Mouse (Mus musculus): ENCODE data around the gene Podnl1.

Gene Podnl1

DNA sequence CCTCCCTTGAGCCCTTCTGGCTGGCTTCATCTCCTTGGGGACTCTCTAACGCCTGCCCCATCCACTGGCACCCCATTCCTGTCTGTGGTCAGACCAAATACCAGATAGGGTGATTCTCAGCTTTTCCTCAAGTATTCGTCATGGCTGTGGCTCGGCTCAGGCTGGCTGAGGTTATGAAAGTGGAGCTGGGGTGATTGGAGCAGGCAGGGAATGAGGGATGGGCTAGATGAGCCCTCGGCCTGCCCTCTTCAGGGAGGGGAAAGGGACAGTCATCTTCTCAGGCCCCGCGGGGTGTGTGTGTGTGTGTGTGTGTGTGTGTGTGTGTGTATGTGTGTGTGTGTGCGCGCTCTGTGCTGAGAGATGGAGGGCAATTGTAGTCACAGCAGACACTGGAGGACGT lies at the start of gene Podnl1:
Gene Podnl1, plus strand, starts transcription at position 334 of the 400 bp plus-strand sequence.
- DNase-seq = no peak

DNA sequence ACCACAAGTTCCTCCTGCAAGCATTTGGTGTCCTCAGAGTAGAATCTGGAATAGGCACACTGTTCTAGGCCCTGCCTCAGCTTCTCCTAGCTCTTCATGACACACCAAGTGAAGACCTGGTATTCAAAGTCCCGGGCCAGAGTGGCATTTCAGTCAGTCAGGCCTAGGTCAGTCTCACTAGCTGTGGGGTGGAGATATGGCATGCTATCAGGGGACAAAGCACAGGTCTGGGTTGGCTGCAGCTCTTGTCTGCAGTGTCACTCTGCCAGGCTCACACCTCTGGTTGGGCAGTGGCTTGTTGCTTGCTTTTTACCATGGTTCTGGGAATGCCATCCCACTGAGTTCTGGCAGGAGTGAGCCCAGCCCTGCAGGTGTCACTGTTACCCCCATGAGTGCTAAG lies 49.4 kb upstream of the Podnl1 start:
- no peak for DNase-seq

DNA sequence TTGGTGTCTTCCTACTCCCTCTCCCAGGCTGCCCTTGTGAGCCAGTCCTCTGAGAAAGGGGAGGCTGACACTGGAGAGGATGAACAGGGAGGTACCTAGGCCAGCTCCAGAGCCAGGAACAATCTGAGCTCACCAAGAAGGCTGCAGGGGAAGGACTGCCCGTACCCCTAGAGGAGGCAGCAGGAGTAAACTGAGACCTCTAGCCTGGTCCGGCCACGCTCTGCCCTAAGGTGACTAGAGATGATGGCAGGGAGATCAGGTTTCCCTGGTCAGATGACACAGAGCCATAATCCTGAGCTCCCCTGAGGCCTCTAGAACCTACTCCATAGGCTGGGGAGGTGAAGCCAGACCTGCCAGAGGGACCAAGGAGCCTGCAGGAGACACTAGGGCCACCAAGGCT lies 48.9 kb upstream of the Podnl1 start:
- DNase-seq = no peak

DNA sequence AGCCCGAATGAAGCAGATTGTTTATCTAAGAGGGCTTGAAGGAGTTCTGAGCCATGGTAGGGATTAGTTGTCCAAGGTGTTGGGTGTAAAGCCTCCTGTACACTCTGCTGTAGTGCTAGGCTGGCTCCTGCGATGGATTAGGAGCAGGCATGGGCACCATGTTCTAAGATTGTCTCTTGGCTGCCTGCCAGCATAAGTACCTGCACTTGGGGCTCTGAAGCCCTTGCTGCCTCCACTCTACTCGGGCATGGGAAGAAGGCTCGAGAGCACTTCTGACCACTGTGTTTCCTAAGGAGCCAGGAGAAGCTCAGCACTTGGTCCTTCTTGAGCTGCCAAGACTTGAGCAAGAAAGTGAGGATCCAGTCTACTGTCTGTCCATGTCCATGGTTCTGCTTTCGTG lies 46.6 kb upstream of the Podnl1 start:
- DNase-seq = no peak

DNA sequence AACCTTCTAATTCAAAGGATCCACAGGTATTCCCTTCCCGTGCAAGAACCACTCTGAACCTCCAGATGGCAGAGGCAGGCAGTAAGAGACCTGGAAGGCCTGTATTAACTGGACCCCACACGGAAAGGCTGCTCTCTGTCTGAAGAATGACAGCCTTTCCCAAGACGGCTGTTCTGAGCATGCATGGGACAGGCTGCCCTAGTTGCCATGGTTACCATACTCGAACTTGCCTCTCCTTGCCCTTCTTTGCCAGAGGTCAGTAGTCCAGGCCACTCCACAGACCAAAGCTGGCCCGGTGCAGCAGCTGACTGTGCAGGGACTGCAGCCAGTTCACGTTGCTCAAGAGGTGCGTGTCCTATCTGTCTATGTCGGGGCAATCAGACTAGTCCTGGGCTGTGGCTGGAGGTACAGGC lies 42.0 kb upstream of the Podnl1 start:
- DNase-seq = no peak

DNA sequence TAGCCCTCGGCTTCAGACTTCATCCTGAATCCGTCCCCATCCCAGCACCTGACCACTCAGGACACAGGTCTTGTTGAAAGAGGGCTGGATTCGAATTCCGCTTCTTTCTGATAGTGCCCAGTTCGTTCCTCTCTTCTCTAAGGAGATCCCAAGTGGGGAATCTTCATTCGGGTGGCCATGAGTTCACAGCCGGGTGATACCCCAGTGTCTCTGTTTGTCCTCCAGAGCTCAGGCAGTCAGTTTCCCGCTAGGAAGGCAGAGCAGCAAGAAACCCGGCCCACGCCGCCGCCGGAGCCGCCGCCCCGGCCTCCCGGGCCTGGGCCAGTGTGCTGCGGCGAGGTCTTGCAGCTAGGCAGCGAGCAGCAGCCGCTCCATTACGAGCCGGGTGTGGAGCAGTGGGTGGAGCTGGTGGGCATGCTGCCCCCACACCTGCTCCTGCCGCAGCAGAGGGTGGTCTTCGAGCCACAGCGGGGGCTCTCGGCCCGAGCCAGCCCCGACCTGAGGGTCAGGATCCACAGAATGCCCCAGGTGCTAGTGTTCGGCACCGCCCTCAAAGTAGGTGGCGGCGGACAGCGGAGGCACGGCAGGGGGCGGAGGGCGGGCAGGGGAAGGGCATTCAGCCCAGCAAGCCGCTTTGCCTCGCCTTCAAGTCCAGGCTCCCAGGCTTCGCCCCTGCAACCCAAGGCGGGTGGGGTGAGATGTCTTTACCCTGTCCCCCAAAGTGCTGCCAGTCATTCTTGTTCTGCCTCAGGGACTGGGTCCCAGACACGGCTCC lies 41.3 kb upstream of the Podnl1 start:
- DNase-seq = no peak

DNA sequence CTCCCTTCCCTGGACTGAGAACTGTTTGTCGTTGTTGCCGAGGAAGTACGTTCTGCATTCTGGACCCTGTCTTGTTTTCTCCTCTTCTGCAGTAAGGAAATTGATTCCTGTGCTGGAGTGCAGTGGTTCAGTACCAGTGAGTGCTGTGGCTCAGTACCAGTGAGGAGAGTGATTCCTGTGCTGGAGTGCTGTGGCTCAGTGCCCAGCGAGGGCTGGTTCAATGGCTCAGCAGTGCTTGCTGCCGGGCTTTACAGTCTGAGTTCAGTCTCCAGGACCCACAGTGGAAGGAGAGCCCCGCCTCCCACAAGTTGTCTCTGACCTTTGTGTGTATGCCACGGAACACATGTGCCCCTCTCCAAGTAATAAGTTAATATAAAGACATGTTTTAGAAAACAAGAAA lies 38.6 kb upstream of the Podnl1 start:
- no peak for DNase-seq

DNA sequence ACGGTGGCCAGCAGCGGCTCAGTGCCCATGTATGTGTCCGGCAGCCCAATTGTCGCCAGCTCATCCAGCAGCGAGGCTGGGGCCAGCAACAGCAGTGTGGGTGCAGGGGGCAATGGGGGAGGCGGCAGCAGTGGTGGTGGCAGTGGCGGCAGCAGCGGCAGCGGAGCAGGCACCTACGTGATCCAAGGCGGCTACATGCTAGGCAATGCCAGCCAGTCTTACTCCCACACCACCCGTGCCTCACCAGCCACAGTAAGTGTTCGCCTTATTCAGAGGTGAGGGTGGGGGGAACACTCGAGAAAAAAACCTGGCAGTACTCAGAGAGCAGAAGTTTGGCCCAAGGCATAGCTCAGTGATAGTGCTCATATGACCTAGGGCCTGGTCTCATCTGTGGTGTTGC lies 38.0 kb upstream of the Podnl1 start:
- no peak for DNase-seq

DNA sequence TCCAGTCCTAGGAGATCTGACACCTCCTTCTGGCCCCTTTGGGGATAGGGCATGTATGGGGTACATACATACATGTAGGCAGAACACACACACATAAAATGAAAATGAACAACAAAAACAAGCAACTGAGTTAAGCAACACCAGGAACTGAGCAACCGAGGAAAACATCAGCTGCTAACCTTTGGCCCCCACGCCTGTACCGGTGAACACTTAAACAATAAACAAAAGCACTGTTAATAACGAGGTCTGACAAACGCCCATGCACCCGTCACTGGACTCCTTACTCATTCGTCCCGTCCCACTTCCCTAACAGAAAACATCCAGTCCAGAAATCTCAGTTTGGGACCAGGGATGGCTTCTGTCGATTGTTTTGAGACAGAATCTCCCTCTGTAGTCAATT lies 36.5 kb upstream of the Podnl1 start:
- no peak for DNase-seq

DNA sequence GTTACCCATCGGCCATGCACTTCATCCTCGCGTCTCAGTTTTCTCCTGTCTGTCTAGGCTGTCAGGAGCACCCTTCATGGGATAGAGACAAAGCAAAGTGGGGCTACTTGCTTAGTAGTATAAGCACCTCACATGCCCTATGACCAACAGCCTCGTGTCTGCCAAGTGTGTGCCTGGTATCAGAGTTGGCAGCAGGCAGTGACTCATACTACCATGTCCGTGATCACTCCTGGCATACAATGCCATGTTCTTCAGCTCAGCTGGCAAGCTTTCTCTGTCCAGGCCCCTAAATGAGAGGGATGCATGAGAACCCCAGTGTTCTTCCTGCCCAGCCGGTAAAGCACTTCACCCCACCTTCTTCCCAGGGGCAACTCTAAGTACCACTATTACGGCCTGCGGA lies 35.2 kb upstream of the Podnl1 start:
- no peak for DNase-seq

DNA sequence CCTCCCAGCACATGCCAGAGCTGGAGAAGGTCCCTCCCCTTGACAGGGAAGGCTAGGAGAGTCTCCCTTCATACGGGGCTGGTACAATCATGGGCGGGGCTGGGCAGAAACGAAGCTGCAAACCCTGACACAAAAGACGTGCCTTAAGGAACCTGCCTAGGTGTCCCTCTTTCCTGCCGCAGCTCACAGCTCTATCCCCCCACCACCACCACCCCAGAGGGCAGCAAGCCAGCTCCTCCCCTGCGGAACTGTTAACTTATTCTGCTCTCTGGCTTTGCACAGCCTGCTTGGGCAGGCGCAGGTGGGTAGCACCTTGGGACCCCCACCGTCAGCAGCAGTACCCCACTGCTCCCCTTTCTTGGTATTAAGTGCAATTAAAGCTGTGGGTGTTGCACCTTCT lies 29.7 kb upstream of the Podnl1 start:
- DNase-seq = no peak

DNA sequence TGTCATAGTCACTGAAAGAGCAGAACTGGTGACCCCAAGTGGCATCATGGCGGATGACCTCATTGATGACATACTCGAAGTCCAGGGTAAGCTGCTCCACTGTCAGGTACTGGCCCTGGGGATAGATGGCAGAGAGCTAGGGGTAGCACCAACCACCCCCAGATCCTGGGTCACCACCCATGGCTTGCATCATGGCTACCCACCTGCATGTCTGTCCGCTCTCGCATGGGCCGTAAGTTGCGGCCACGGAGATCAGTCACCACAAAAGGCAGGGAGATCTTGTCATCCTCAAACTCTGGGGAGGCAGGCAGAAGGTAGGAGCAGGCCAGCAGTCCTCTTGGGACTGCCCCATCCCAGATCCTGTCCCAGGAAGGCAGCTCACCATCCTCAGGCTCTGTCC lies 27.4 kb upstream of the Podnl1 start:
- DNase-seq = no peak

DNA sequence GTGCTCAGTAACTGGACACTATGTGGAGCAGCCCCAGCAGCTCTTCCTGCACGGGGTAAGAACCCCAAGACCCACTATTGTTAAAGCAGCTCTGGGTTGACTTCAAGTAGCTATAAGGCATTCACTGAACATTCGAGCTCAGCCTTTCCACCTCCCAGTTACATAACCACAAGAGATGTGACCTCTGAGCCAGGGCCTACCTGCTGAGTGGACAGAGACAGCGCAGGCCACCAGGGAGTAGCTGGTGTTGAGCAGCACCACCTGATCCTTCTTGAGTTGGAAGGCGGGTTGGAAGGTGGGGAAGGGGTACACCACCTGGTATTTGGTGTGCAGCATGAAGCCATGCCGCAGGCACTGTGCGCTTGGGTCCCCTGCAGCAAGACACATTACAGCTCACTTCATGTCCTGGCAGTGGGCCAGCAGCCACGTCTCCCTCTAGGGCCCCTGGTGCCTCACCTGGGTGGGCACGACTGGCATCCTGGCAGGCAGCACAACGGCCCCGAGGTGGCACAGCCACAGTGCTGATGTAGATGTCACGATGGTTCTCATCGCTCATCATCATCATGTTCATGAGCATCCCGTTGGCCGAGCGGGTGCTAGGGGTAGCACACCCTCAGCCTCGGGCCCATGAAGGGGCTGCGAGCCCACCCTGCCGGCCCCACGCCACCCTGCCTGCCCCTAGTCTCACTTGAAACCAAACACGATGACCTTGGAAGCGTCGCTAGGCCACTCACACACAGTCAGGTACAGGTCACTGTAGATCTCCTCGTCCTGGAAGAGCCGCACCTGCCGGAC lies 24.1 kb upstream of the Podnl1 start:
- DNase-seq = no peak

DNA sequence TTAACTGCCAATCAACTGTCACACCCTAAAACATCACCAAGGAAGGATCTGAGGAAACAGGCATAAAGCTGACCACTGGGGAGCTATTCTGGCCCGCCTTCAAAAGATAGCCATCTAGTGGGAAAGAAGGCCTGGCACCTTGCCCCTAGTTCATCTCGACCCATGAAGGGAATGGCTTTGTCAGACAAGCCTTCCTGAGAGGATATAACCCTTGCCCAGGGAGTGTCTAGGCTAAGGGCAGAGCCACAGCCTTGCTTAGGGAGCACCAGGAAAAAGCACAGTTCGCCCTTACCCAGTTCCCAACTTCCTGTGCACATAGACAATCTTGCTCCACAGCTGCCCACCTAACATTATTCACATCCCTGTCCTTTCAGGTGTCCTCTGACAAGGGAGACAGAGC lies 22.2 kb upstream of the Podnl1 start:
- DNase-seq = no peak

DNA sequence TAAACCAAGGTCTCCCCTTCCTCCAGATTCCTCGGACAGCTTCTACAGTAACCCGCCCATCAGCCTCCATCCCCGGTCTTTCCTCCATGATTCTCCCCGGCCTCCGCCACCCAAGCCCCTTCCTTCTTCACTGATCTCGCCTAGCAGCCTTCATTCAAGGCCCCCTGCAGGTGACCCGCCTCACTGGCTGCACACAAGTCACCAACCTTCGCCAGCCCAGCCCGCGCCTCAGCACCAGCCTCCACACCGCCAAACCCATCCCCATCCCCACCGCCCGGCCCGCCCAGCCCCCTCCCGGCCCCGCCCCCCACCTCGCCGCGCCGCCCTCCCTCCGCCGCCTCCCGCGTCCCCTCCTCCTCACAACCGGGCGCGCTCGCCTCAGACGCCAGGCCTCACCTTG lies 21.6 kb upstream of the Podnl1 start:
- peak; percentile 57 for DNase-seq

DNA sequence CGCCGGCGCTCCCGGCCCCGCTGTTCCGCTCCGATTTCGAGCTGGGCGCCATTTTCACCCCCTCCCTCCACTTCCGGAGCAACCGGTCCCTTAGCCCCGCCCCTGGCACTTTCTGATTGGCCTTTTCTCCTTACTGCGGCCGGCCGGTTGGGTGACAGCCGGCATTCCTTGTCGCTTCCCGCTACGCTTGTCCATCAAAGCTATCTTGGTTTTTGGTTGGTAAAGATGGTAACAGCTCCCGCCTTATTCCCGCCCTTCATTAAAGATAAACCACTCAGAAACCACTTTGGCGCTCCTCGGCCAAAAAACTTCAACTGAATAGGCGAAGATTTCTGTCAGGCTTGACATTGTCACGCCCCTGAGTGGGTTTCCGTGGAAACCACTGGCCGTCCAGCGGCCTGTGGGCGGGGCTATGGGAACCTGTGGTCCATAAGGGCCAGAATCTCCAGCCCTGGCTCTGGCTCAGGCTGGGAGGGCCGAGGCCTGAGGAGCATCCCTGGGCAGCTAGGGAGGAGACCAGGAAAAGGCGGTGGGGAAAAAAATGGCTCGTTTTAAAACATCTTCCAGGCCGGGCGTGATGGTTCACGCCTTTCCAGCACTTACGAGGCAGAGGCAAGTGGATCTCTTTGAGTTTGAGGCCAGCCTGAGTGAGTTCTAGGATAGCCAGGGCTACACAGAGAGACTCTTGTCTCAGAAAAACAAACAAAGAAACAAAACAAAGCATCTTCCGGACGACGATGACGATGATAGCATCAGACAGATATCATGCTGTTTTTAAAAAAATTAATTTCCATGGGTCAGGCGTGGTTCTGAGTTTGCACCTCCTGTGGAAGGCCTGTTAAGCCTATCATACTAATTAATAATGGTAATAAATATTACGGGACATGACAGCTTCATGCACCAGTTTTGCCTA lies 20.8 kb upstream of the Podnl1 start, which contains the start of gene Dcaf15:
Gene Dcaf15, minus strand, starts transcription at position 72 of the 913 bp plus-strand sequence.
- peak; percentile 98 for DNase-seq

DNA sequence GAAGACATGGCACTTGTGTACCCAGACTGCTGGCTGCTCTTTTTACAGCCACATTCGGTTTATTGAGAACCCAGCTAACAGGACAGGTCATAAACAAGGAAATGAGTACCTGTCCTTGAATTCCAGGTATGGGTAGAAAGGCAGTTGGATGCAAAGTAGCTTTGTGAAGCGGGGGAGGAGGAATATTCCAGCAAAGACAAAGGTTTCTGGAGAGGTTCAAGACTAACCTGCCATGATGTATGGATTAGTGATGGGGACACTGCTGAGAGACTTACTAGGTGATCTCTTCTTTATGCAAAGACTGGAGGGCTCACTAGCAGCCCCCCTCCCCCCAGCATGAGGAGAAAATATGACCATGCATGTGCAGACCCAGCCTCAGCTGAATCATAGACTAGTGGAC lies 20.1 kb upstream of the Podnl1 start:
- DNase-seq = no peak

DNA sequence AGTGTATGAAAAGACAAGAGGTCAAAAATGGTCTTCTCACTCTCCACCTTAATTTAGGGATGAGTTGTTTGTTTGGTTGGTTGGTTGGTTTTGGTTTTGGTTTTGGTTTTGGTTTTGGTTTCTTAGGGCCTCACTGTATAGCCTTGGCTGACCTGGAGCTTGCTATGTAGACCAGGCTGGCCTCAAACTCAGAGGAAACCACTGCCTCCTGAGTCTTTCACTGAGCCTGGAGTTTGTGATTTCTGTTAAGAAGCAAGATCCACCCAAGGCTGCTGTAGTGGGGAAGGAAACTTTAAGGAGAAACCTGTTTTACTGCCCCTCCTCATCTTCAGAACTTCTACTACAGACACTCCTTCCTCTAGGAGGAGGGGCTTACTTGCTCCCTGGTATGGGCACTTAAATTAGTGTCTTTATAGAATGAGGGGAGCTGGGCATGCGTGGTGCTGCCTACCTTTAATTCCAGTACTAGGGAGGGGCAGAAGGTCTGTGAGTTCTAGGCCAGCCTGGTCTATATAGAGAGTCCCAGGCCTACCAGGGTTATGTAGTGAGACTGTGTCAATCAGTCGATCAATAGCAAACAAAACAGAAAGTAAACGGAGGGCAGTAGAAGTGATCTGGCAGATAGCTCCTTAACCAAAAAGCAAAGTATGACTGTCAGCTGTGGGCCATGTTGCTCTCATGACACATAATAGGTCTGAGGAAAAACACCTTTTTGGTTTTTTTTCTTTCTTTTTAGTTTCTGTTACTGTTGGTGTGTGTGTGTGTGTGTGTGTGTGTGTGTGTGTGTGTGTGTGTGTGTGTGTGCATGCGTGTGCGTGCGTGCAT lies 19.4 kb upstream of the Podnl1 start:
- DNase-seq = no peak

DNA sequence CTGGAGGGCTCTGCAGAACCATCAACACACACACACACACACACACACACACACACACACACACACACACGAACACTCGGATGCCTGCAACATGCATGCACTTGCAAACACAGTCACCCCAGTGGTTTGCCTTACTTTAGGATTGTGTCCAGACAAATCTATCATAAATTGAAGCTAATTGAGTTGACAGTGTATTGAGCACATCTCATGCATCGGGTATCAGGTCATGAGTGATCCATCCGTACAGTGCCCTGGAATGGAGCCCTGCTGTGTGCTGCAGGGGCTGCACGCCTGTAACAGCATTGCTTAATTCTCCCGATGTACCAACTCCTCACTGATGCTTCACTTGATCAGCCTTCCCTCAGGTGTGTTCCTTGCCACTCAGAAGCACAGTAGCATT lies 10.1 kb upstream of the Podnl1 start:
- no peak for DNase-seq

DNA sequence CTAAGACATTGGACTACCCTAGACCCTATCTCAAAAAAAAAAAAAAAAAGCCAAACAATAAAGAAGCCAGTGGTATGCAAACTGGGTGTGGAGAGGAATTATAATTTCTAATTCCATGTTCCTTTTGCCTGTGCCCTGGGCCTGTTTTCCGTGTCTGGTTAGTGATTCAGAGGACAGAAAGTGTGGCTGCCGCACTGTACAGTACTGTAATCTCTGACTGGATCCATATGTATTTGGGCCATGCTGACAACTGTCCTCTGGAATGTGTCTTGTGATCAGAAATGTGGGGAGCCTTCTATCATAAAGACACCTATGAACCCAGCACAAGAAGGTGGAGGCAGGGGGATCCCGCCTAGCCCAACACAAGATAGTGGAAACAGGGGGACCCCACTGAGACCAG lies 3.6 kb upstream of the Podnl1 start:
- no peak for DNase-seq

DNA sequence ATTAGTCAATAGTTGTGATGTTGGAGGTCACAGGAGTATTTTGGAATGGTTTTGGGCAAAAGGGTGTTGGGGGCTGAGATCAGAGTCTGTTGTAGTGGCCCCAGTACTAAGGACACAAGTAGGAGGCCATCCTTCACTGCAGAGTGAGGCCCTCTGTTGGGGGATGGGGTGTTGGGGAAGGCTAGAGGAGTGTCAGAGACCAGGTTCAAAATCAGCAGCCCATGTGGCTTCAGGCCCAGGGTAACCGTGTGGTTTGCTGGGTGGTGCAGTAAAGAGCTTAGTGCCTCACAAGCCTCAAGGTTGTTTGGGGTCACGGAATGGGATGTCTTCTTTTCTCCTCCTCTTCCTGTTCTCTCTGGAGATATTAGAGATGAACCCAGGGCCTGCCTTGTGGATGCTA lies 953 bp downstream of the Podnl1 start:
- no peak for DNase-seq

DNA sequence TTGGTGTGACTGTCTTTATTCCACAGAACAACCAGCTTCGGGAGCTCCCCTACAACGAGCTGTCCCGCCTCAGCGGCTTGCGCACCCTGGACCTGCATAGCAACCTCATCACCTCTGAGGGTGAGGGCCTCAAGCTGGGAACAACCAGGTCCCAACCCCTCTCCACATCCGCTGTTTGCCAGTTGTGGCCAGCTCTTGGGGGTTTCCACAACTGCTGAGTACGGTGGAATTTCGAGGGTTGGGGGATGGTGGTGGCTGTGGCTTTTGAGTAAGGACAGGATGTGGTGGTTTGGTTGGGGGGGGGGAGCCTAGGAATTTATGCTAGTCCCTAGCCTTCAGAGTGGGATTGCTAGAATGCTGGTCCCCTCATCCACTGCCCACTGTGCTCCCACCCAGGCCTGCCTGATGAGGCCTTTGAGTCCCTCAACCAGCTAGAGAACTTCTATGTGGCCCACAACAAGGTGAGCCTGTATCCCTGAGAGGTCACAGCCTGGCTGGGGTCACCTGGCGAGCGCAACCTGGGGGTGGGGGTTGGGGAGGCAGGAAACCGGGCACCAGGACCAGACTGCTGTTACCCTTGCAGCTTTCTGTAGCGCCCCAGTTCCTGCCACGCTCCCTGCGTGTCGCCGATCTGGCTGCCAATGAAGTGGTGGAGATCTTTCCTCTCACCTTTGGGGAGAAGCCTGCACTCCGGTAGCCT lies 1.6 kb downstream of the Podnl1 start:
- no peak for DNase-seq

Data from cerebellum, adult 11 months (tissue).